Mouse (Mus musculus) hematopoietic stem cell, adult 5-6 weeks (primary cell): ENCODE measurements around the gene Ddias. TPM values are rescaled to one million over a fixed set of nuclear protein-coding genes. Genes with fewer than 3 reads are reported as not detected.

Experiments
- ATAC-seq, 2 experiments: fragments of 125-278 bp in 1 of 2; replicated peaks in 1 of 2; 2 replicates each; pipeline ENCODE4 v1.8.0; 2016 to 2017; ENCODE audit warnings: inconsistent platforms in 2 of 2, mild to moderate bottlenecking in 2 of 2, moderate number of reproducible peaks in 2 of 2, low read depth in 1 of 2, moderate TSS enrichment in 1 of 2; ENCODE audit not compliant: low FRiP score in 2 of 2, poor library complexity in 2 of 2, severe bottlenecking in 2 of 2, insufficient read depth in 1 of 2, low TSS enrichment in 1 of 2
- total RNA-seq: library from RNA; stranded (forward); fragments of 172-1452, 232-1000 nt; gene quantifications from 2 replicates; pipeline ENCODE4 v1.2.3, GENCODE M21; 2017

The Ddias gene
- 10.6 and 23.7 TPM in 2 replicates for total RNA-seq

DNA sequence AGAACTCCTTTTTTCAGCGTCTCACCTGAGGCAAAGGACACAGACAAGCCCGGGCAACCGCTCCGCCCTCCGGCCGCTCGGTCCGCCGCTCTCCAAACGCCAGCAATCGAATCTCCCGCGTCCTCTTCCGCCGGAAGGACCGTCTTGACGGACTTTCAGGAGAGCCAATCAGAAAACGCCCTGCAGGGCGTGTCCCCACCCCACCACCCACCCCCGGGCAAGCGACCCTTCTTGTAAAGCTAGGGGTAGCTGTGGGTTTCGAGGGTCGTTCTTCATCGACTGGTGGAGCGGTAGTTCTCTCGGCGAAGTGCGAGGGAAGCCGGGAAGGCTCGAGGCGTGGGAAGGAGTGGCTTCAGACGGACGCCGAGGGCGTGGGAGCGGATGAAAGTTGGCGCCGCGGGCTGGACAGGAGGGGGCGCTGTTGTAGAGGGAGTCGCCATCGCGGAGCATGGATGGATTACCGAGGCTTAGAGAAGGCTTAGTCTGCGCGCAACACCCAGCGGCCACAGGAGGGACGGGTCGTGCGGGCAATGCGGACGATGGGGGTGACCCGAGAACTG lies at the start of gene Ddias, which contains the start of gene Prcp:
Ddias (minus strand) TSS at position 132 of the 560 bp plus-strand sequence.
Prcp (plus strand) TSS at position 355 of the 560 bp plus-strand sequence.
- ATAC-seq, result peak; percentile 57 to 67

DNA sequence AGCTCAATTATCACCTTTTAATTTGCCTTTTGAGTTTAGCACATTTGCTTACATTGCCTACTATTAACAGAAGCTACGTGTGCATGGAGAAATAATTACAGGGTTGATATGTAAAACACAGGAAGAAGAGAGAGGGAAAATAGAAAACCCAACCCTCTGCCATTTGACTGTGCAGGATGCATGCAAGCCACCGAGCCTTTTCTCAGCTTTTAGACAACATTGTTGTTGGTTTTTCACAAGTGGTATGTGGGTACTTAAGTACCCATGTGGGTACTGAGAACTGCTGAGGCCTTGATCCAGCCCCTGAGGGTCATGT lies 46.8 kb upstream of the Ddias start:
- ATAC-seq, result no peak

DNA sequence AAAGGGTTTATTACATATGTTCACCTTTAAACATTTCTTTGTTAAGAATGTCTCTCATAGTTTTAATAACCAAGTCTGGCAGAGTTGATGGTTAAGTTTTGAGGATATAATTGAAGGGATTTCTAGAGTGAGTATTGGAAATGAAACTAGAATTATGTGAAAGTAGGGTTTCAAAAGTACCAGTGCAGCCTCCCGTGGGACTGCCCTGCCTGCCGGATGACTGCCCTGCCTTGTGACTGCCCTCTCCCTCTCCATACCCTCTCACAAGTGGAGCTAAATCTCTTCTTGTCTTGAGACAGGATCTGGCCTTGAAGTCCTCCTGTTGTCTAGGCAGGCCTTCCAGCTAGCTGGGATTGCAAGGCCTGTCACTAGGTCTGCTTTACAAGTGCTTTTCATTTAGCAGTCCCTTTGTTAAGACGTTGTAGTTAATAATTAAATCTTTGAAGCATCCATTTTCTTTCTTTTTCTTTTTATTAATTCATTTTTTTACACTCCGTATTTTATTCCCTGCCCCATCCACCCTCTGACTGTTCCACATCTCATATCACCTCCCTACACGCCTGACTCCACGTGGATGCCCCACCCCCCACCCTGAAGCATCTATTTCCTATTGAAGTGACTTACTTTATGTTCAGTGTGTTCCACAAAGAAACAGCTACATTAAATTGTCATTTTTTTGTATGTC lies 46.3 kb upstream of the Ddias start:
- no peak for ATAC-seq

DNA sequence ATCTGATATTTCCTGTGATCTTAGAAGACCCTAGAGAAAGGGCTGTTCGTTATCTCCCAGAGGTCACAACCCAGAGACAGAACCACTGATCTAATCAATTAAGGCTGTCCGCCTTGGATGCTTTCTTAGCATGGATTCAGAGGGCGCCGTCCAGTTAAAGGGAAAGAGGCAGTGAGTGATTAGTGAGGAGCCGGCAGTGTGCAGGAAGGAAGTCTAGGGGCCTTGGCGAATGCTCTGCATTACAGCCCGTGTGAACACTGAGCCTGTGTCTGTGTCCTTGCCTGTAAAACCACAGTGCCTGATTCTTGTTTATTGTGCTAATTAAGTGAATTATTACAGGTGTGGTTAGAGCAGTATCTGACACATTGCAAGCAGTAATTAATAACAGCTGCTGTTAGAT lies 30.2 kb upstream of the Ddias start:
- ATAC-seq, result peak in 1 of 2 experiments; percentile 55; a peak in 2 of 4 replicates

DNA sequence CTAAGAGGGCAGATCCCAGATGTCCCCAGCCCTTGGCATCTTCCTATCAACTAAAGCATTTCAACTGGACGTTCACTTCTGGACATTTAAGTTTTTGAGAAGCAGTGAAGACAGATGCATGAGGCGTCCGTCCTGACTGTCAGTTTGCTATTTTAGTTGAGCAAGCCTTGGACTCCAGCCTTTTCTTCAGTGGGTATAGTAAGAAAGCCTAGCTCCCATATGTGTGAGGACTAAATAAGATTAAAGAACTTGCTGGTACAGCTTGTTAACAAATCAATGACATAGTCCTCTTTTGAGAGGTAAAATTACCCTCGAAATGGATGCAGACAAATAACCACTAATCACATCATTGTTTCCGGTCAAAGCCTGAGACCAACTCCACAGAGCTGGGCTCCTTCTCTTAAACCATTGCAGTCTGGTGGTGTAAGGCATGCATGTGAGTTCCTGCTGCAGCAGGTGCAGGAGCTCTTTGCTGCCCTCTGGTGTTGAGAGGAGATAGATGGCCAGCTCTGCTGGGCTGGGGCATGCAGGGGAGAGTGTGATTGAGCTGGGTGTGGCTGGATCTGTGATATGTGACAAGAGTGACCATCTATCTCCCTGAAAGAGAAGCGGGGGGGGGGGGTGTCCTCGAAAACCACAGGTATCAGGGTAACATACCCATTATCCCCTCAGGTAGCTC lies 29.5 kb upstream of the Ddias start:
- ATAC-seq, result peak; percentile 99 to 100

DNA sequence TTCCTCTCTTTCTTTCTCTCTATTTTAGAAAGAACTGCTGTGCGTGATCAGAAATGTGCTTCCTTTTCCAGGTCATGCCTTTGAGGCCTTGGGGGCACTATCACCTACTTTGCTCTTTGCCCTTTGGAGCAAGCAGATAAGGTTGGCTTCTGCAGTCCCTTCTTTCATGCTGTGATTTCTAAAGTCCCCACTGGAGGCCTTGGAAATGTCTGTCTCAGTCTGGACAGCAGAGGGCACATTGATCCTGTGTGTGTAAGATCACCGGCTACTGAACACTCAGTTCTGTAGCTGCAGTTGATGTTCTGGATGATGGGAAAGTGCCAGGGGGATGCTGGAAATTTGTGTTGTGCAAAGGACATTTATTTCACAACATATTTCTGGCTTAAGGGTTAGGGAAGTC lies 23.0 kb upstream of the Ddias start:
- peak in 1 of 2 experiments; percentile 56; a peak in 1 of 4 replicates for ATAC-seq

DNA sequence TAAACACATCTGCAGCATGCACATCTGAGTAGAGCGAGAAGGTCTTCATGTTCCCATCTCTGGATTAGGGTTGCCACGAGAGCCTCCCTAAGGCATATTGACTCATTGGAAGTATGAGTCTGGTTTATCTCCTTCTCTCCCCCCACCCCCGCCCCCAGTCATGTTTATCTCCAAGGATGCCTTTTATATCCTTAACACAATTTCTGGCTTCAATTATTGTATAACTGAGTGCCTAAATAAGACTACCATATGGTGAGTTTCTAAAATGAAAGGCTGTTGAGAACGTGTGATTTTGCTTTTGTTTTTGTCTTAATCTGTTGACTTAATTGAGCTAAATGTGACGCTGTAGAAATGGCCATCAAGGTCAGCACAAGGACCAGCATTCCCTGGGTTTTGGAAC lies 22.0 kb upstream of the Ddias start:
- ATAC-seq, result no peak

DNA sequence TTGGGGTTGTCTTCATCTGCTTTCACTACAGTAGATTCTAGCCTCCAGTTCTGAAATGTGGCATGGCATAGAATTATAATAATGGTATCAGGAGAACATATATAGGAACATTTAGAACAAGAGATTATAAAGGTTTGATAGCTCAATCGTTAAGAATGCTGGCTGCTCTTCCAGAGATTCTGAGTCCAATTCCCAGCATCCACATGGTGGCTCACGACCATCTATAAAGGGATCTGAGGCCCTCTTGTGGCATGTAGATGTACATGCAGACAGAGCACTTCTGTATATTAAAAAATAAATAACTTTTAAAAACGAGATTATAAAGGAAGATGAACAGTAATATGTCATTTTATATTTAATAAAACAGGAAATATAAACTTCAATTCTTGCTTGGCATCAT lies 19.4 kb upstream of the Ddias start:
- ATAC-seq, result 0 out of 4 replicates have a peak, but pooled peaks of 1 of the 2 experiments have one; percentile 22

DNA sequence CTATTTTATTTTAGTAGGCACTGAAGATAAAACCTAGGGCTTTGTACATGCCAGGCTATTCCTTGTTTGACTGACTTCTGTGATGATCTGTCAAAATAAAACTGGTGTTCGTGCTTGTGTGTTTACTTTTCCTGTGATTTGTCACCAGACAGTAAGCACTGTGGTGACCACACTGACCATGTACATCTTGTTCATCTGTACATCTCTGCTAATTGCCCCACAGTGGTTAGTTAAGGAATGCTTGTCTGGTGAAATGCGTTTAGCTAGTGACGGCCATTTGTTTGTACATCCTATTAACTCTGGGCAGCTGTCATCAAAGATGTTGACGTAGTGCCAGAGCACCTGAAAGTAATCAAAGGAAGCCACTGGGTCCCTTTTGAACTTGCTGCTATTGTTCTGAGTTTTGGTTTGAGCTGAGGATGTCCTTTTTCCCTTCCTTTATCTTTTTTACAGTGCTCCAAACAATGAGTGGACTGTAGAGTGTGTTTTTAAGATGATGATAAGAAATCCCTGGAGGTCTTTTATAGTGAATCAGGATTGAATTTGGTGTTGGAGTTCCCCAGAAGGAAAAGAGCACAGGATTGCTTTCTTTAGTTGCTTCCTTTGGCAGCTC lies 16.7 kb upstream of the Ddias start:
- no peak for ATAC-seq

DNA sequence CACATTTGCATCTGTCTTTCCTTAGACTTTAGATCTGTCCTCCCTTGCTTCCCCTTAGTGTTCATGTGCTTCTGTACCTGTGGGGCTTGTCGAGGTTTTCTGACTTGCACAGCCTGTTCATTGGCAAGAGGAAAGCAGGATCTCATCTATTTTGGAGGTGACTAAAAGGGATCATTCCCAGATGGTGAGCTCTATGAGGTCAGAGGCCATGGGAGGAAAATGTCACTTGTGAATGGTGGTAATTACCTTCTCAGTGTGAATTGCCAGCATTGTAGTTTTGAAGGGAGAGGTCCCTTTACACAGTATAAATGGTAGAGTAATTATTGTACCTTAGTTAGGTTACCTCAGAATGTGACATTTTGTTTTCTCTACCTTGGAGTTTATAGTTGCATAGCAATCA lies 16.2 kb upstream of the Ddias start:
- no peak for ATAC-seq

DNA sequence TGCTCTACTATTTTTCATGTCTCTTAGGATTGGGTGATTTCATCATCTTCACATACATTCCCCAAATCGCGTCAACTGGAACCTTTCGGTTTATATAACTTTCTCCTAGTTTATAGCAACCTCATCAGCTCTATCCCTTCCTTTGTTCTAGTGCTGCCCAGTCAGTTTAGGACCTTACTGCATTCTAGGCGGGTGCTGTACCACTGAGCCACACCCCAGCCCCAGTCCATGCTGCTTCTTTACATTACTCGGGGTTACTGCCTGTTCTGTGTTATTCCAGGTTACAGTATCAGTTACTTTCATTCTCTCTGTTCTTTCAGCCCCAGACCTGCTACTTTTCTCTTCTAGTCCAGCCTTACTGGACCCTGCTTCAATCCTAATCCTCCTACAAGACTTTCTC lies 13.2 kb upstream of the Ddias start:
- ATAC-seq, result no peak

DNA sequence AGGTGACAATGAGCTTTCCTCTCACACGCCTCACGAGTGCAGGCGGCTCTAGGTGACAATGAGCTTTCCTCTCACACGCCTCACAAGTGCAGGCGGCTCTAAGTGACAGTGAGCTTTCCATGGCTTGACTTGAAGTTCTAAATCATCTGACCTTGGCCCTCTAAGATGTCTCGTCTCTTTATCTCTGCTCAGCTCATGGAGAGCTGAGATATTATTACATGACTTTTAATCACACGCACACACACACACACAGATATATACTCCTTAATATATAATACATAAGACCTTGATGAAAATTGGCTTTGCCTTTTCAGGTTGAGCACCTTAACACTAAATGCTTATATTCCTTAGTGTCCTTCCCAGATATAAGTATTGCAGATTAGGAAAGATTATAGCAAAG lies 12.8 kb upstream of the Ddias start:
- ATAC-seq, result no peak

DNA sequence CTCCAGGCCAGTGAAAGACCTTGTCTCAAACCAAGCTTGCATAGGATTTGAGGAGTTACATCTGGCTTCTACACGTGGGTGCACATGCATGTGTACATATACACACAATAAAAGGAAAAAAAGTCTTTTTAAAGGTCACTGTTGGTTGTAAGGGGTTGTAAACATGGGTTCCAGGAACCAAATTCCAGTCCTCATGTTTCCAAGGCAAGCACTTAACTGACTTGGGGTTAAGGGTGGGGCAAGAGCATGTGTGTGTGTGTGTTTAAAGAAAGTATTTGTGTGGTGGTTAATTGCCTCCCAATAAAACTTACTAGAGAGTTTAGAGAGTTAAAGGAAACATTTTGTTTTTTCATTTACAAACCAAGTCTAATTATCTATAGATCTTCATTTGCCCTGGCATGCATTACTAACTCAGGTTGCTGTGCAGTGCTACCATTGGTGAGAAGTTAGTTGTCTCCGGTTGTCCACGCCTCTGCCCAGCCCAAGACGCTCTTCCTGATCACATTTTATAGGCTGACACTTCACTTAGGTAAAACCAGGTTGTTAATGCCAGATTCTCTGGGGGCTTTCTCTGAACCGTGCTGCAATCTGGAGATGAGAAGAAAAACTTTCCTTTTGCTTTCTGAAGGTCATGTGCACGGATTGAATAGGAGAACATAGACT lies 11.1 kb upstream of the Ddias start:
- ATAC-seq, result no peak

DNA sequence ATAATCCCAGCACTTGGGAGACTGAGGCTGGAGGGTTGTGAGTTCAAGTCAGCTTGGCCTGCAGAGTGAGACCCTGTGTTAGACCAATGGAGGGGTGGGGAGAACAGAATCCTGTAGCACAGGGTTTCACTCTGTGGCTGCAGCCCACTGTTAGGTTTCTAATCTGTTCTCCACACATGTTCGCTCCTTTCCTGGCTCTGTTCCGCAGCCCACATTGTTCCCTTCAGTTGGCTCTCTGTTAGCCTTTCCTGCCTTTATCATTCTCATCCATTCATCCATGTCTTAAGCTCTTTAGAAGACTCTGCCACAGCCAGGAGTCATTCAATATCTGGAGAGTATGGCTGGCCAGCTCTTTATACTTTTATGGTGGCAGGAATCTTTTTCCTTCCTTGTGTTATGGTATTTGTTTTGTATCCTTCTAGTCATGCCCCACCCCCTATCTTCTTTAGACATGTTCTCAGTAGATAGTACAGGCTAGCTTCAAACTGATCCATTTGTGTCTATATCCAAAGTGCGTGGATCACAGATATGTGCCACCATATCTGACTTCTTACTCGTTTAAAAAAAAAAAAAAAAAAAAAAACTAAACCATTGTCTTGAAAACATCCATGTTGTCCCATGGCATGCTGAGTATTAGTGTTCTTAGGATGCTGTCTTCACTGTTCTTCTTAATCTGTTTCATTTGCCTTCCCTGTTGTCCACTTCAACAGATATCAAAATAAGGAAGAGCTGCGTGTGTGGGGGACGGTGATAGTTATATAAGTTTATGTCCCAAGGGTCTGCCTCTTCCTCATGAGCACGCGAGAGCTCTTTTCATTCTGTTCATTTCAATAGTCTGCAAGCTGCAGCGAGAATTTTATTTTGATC lies 10.0 kb upstream of the Ddias start:
- peak; percentile 14 to 60; a peak in 2 of 4 replicates for ATAC-seq

DNA sequence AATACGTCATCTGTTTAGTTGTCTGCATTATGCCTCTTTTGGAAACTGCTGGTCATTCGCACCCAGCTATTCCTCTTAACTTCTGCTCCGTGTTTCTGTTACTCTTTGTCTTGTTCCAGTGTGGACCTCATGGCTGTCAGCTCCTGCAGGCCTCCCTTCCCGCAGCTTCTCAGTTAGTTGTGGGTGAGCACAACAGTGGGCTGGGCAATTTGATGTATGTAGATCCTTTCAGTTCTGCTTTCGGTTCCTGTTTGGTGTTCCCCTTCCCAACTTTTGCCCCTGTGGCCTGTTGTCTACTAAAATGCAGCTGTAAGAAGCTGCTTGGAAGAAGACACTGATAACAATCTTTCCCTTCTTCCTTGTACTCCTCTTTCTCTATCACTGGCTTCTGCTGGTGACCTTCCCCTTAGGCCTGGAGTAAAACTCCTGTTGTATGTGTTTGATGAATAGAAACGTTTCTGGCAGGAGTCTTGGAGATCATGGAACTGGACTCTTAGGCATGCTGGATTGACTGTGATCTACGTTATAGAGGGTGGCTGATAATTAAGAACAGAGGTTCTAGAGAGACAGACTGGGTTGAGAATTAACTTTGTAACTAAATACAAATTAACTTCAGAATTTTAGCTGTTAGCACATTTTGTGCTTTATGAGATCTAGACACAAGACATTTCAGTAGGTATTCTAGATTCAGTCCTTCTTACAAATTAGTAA lies 4.7 kb upstream of the Ddias start:
- peak; percentile 5 to 16; a peak in 1 of 4 replicates for ATAC-seq

DNA sequence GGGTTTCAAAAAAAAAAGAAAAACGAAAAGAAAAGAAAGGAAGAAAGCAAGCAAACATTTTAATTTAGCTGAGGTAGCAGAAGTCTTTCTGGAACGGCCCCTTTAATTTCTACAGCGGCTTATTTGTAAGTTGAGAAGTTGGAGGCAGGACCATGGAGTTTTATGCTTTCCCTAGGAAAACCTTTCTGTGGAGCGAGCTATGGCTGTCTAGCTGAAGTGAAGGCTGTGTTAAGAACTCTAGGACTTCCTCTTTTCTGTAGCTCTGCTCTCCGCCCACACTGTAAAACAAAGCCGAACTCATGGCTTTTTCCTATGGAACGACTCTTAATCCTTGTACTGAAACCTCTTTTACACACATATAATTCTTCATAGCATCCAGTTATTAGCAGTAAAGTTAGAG lies 2.5 kb upstream of the Ddias start:
- ATAC-seq, result no peak; a peak in 1 of 4 replicates
